Mouse (Mus musculus) frontal cortex, postnatal 25 days (tissue): ENCODE data around the gene Rab40c.

Experiments used
- DNase-seq, 2 experiments: peaks; one replicate each; pipeline ENCODE4 v3.0.0; 2022; ENCODE audit warnings: low spot score in 2 of 2

The Rab40c gene

DNA sequence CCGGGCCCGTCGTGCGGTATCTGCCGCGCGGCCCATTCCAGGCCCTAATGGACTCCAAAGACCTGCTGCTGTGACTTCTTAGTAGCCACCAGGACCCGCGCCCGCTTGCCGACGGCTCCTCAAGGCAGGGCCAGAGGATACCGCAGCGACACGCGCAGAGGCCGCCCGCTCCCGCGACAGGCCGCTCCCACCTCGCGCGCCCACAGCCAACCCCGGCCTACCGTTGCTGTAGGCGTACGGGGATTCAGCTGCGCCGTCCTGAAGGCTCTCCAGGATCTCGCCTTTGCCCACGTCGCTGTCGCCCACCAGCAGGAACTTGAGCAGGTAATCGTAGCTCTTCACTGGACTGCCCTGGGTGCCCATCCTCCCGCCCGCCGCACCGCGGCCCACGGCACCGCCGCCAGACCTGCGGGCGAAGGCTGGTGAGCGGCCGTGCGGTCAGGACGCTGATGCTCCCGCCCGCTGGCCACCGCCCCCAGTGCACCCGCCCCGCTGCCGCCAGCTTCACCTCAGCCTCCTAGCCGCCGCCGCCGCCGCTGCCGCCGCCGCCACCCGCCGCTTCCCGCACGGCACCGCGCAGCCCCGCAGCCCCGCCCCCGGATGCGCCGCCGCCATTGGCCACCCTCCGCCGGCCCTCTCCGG lies at the start of gene Rab40c:
Gene Rab40c (minus strand): TSS at position 584 of the 642 bp plus-strand sequence.
- DNase-seq = peak; percentile 19 to 36

DNA sequence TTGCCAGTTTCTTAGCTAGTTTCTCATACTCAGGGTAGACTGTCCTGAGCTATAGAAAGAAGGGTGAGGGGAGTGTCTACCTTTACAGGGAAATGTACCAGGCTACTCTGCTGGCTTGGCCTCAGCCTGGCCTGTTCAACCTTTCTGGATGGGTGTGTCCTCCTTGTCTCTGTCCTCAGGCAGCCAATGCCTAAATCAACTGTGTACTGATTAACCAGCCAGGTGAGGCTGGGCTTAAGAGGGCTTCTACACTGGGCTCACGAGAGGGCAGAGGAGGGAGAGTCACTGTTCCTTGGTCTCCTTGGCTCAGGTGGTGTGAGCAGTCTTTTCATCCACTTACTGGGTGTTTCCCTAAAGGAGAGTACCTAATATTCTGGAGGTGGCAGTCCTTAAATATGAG lies 48.6 kb upstream of the Rab40c start:
- no peak for DNase-seq

DNA sequence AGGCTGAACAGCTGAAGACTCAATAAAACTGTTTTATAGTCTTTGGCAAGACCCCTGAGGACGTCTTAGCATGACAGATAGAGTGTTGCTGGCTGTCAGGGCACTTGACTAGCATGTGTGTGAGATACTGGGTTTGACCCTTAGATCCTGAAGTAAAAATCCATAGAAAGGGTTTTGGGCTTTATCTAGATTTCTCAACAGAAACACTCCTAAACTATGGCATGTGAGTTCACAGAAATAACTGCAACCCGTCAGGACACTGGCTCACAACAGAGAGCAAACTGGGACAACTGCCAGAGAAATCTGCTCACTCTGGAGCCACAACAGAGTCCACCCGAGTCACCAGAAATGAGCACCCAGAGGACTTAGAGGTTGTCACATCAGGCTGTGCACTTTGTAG lies 48.1 kb upstream of the Rab40c start:
- no peak for DNase-seq

DNA sequence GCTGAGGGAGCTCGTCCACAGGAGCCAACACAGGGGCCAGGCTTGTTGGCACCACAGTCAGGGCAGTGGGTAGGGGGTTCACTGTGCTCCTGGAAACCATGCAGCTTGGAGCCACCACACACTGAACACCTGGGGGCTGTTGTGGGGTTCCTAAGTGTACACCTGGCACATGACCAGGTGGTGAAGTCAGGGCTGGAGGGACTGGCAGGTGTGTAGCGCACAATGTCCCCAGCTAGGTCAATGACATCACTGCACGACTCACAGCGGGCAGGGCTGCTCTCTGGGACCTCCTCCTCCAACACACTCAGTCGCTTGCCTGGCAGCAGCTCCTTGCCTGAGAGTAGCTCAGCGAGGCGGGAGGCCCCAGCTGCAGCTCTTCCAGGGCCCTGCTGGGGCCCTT lies 44.7 kb upstream of the Rab40c start:
- no peak for DNase-seq

DNA sequence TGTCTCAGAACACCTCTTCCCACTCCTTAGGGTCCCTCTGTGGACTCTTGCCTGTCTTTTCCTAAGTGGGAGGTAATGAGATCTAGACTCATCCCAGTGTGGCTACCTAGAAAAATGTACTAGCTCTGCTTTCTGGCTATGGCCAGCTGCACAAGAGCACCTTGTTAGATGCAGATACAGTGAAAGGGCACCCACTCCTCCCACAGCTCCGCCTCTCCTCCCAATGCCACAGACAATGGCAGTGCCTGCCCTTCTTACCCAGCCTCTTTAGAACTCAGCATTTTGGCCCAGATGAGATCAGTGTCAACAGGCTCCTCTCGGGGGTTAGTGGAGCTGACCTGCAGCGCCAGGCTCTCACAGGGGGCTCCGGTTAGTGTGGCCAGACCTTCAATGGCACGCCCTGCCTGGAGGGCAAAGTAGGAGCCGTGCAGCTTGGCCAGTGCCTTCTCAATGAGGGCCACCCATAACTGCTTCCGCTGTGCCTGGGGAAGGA lies 42.9 kb upstream of the Rab40c start:
- no peak for DNase-seq

DNA sequence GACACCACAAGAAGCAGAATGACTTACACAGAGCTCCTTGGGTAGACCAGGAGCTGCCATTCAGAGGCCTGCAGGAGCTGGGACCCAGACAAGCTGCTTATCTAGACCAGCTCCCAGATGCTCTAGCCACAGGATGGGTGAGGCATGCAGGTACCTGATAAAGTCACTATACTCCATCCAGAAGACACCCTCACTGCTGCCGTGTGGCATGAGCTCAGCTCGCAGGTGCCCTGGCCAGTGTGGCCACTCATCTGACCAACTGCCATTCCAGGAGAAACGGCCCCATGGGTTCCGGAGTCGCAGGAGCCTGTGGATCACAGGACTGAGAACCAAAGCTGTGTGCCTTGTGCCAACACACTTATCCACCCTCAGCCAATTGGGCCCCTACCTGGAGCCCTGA lies 42.0 kb upstream of the Rab40c start:
- no peak for DNase-seq

DNA sequence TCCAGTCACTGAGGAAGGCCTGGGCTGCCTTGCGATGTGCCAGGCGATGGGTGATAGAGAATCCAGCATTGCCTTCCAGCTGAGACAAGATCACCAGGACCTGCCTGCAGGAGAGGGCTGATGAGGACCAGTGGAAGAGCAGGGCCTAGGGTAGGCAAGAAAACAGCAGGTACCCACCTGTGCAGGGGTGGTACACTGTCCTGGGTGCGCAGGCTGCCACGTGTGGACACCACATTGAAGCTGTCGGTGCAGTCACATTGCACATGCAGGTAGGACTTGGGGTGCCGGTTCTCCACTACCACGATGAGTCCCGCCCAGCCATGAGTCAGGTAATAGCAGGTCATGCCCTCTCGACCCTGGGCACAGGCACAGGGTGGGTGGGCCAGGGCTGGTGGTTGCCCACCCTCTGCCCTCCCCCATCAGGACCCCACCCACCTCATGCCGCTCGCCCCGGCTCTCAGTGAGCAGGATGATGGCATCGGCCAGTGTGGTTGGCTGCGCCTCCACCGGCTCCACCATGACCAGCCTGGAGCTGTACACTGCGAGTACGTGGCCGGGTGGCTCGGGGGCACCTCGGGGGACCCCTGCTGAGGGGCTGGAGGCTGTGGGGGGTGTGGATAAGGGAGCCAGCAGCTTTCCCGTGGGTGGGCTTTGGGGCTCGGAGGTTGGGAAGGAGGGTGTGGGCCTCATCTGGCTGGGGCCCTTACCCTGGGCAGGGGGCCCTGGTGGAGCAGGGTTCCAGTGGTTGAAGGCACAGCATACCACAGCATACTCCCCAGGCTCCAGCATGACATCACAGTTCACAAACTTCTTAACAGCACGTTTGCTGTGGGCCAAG lies 40.3 kb upstream of the Rab40c start:
- no peak for DNase-seq

DNA sequence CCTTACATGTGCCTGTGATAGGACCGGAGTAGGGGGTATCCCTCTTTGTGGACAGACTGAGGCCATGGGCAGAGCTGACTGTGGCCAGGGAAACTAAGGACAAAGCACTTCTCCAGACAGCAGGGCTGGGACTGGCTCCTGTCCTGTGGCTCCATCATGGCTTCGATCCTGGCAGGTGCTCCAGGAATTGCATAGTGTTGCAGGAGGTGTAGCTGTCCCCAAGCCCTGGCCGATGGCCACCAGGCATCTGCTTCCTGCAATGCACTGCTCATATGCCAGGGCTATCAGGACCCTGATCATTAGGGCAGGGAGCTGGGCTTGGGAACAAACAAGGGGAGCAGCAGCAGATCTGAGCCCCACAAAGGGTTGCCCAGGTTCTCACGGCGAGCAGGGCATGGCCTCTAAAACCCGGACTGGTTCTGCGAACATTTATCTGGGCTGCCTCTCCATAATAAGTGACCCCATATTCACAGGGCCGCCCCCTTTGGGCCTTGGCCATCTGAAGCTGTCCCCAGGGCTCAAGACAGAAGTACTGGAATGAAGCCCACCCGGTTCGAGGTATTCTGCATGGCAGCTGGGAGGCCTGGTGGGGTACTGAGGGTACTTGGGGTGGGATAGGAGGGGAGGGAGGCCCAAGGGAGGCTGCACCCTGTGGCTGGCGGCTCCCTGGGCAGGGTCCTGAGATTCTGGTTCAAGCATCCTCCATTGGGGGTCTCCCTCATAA lies 39.4 kb upstream of the Rab40c start:
- DNase-seq = no peak

DNA sequence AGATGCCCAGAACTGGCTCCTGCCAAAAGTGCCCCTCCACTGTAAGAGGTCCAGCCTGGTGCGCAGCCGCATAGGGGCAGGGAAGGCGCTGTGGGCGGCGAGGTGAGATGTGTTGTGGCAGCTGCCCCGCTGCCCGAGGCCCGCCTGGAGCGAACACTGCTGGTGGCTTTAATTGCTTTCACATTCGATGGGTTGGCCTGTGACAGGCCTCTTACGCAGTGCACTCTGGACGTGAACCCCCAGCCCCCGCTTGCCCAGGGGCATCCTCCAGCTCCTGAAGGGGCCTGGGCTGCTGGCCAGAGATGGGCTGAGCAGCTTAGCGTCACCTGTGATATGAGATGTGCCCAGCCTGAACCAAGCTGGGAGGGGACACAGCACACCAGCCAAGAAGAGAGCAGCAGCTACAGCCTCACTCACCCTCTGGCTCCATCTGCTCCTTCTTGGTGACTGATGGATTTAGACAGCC lies 38.1 kb upstream of the Rab40c start:
- DNase-seq = no peak

DNA sequence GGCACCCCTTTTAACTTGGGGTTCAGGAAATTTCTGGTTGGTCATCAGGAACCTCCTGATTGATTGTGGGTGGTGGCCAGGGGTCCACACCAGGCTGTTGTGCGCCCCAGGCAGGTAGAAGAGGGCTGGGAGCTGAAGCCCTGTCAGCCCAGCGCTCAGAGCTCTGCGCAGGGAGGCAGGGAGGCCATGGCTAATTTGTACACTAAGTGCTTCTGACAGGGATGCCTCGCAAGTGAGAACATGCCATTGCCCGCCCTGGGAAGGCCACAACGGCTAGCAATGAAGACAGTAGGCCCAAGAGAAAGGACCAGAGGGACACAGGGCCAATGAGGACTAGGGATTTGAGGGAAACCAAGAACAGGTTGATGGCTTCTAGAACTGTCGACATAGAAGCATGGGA lies 37.1 kb upstream of the Rab40c start:
- no peak for DNase-seq

DNA sequence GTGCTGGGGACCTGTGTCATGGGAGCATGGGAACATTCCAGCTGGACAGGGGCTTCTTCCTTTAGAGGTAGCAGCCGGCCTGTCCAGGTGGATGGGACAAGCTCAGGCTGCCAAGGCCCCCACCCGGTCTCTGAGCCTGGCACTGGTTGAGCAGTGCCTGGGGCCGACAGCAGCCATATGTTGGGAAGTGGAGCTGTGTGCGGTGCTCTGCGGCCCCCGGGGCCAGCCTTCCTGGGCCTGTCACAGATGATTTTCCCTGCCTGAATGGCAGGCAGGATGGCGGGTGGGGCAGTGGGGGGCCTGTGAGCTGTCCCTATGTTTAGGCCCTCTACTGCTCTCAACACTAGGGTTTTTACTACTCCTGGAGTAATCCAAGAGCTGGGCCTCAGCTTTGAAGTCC lies 36.7 kb upstream of the Rab40c start:
- DNase-seq = no peak

DNA sequence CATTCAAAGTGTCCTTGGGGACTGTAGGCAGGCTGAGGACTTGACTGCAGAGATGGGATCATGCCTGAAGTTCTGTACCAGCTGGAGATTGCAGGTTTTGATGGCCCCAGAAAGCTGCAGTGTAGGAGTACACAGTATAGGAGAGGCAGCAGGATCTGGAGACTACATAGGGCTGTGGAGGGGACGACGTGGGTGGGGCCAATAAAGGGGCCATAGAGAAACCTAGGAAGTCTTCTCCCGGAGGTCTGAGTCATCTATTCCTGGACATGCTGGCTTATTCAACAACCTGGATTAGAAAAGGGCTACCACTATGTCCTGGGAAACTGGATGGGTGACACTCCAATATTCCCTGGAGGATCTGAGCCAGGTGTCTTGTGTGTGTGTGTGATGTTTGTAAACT lies 36.2 kb upstream of the Rab40c start:
- DNase-seq = no peak

DNA sequence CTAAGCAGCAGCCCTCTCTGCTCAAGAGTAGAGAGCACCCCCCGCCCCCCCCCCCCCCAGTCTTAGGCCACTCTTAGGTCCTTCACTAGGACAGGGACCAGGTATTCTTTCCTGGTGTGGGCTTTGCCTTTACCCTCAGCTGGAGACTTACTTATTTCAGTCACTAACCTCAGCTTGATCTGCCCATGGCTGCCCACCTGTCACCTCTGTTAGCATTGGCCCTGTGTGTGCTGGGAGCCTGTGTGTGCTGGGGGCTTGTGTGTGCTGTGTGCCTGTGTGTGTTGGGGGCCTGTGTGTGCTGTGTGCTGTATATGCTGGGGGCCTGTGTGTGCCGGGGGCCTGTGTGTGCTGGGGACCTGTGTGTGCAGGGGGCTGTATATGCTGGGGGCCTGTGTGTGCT lies 35.1 kb upstream of the Rab40c start:
- no peak for DNase-seq

DNA sequence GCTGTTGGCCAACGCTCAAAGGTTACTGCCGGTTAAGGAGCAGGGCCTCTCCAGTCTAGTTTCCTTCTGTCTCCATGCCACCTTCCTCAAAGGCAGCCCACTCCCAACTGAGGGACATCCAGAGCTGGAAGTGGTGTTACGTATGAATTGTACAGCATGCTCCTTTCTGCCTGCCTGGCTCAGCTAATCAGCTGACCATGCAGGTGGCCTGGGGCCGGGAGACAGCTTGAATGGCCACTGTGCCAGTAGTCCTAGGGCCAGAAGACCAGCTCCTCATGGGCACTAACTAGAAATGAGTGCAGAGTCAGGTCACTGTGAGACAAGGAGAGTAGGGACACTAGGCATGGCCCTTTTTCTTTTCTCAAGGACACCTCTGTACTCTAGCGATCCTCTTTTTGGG lies 33.6 kb upstream of the Rab40c start:
- DNase-seq = no peak

DNA sequence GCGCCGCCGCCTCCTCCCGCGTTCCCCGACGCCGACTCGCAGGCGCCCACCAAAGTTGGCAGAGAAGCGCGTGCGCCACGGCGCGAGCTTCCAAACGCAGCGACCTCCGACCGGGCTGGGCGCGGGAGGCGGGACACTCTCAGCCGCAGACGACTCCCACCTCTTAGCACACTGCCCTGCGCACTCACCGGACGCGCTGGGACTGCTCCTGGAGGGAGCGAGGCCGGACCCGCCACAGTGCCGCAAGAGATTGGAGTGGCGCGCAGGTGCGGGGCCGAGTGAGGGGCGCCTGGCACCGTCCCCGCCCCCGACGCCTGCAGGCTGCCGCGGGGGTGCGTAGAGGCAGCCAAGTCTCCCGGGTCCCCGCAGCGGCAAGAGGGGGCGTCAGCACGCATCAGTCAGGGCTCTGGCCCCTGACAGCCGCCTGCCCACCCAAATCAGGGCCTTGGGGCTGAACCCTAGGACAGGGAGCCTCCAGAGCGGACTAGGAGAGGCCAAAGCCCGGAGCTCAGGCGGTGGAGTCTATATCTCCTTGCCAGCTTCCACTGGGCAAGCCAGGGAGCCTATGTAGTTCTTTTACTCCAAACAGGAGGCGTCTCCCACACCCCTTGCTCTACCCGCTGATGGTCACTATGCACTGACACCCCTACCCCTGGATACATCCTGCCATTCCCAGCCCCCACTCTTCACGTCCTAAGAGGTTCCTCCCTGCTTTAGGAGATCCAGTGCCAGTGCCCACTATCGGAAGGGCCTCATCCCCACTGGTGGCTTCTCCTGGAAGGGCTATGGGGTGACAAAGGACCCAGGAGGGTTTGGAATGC lies 32.5 kb upstream of the Rab40c start, which contains the start of gene A930017K11Rik:
Gene A930017K11Rik (minus strand): TSS at position 763 of the 821 bp plus-strand sequence.
- DNase-seq = no peak

DNA sequence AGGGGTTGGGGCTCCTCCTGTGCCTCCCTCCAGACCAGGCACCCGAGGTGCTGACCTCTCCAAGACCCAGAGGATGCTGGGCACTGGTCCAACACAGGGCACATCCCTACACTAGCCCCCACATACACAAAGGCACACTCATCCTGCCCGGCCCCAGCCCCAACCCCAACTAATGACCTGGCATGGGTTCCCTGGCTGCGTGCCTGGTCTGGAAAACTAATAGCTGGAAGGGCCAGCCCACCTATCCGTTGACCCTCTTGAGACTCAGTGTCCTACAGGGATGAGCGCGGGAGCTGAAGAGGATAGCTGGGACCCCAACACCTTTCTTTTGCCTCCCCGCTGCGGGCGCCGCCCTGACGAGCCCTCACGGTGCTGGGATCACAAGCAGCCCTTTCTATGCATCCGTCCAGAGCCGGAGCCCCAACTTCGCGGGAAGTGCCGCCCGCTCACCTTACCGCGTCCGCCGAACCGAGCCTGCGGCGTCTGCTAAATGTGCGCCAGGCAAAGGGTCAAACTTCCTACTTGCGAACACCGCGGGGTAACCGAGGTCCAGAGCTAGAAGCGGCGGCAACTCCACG lies 31.8 kb upstream of the Rab40c start:
- no peak for DNase-seq

DNA sequence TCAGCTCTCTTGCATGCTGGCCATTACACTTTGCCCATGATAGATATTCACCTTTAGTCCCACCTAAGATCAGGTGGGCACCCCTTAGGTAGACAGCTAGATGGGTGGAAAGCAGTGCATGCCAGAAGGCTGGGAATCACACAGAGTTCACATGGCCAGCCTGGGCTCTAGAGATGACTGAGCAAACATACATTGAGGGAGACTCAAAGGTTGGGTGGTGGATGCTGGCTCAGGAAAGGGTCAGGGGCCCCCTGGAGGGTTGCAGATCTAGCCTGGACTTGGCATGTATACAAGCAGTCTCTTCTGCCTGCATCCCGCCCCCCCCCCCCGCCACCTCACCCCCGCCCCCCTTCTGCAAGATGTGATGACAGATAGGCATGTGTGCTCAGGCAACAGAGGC lies 31.2 kb upstream of the Rab40c start:
- no peak for DNase-seq

DNA sequence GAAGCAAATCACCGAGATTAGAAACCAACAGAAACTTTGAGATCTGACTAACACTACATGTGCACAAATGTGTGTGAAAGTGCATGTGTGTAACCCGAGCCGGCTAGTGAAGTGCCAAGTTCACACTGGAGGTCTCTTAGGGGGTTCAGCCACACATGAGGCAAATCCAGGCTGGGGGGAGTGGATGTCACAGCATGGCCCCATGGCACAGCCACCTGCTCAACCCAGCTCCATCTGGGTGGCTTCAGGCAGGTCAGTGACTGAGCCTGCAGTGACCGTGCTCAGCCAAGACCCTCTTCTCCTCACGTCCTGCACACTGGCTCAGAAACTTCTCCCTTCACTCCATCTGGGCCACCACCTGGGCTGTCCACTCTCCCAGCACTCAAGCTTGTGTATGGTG lies 30.5 kb upstream of the Rab40c start:
- DNase-seq = no peak

DNA sequence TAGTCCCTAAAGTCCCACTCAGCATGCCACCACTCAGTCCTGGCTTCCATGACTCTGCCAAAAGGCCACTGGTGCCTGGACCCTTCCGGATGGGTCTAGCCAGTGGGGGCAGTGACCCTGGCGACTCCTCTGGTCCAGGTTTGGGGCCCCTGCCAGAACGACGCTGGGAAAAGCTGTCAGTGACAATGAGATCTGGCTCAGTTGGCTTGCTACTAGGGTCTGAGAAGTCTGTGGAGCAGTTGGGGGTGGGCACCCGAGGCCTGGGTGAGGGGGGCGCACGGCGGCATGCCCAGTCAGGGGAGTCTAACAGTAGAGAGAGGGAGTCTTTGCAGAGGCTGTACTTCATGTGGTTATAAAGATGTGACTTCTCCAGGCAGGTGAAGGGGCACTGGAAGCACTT lies 28.5 kb upstream of the Rab40c start:
- DNase-seq = no peak

DNA sequence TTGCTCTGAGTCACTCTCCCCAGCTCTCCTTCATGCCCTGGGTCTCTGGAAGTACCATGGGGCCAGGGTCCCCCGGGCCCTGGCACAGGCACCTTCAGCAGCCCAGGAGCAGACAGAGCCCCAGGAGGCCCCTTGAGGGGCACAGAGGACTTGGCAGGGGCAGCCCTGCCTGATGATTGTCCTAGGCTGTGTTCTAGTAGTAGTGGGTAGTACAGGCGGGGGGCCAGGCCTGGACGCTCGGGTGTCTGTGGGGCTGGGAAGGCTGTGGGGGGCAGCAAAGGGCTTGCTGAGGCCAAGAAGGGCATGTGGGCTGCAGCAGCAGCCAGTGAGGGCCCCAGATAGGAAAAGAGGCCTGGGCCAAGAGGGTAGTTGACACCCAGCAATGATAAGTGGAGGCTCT lies 28.0 kb upstream of the Rab40c start:
- DNase-seq = no peak

DNA sequence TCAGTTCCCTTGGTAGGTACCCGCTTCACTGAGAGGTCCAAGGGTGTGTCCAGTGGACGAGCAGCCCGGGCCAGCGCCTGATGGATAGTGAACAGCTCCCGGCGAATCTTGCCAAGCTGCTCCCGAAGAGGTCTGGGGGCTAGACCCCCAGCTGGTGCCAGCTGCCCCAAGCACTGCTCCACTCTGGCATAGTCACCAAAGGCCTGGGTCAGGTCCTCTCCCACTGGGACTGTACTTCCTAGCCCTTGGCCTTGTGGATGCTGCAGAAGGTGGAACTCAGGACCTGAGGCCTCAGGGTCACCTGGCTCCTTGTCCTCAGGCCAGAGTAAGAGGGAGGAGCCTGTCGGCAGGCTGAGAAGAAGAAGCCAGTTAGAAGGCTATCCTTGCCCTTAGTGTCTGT lies 27.4 kb upstream of the Rab40c start:
- no peak for DNase-seq
